Mouse (Mus musculus): Measurements from ENCODE around the gene Ptprd.

- no peak for TF ChIP-seq POLR2A (IDR thresholded peaks at IDR 0.05; ENCODE audit: borderline replicate concordance, insufficient read depth, low read length)
- no peak for TF ChIP-seq CTCF (IDR thresholded peaks at IDR 0.05; ENCODE audit: borderline replicate concordance, insufficient read depth, low read depth, low read length)
Measured at GRCm38 (mm10) chr4:78205018-78205417, 6.7 kb downstream of the Ptprd start.
